Mouse (Mus musculus) forelimb bud, embryonic 11.5 days (tissue): ENCODE data around the gene Sirt3.
"Not testable (repeated sequence)": the region's sequence is repeated elsewhere in the genome, so short reads cannot be mapped to it uniquely, and the experiment has no call there.

Experiments
- DNase-seq: peaks from one replicate; pipeline ENCODE4 v3.0.0-alpha.2; 2012; ENCODE audit warnings: low read depth, low spot score

Gene Sirt3

GRCm38 (mm10) chr7:140897863-140898262, 15.8 kb upstream of the Sirt3 start:
- DNase-seq, result no peak

- DNase-seq, result no peak
These were observed 12.5 kb upstream of the Sirt3 start for GRCm38 (mm10) chr7:140894611-140895010.

GRCm38 (mm10) chr7:140894031-140894430, 11.9 kb upstream of the Sirt3 start:
- no peak for DNase-seq

- DNase-seq, result not testable (repeated sequence)
These were observed 8.5 kb upstream of the Sirt3 start for GRCm38 (mm10) chr7:140890636-140891035.

- no peak for DNase-seq
These were observed 327 bp upstream of the Sirt3 start for GRCm38 (mm10) chr7:140882469-140882803.

GRCm38 (mm10) chr7:140880865-140881515, 1.1 kb downstream of the Sirt3 start:
- no peak for DNase-seq

GRCm38 (mm10) chr7:140880419-140880818, 1.7 kb downstream of the Sirt3 start:
- no peak for DNase-seq

- no peak for DNase-seq
These were observed 2.8 kb downstream of the Sirt3 start for GRCm38 (mm10) chr7:140879355-140879754.

GRCm38 (mm10) chr7:140877364-140877763, 4.7 kb downstream of the Sirt3 start:
- DNase-seq, result no peak

- no peak for DNase-seq
These were observed 7.9 kb downstream of the Sirt3 start for GRCm38 (mm10) chr7:140874224-140874623.

GRCm38 (mm10) chr7:140864761-140865160, 17.3 kb downstream of the Sirt3 start:
- DNase-seq, result no peak

- DNase-seq, result no peak
These were observed 21.4 kb downstream of the Sirt3 start for GRCm38 (mm10) chr7:140860728-140861127.

- no peak for DNase-seq
These were observed 22.1 kb downstream of the Sirt3 start for GRCm38 (mm10) chr7:140859997-140860396.

GRCm38 (mm10) chr7:140858746-140859145, 23.4 kb downstream of the Sirt3 start:
- no peak for DNase-seq

GRCm38 (mm10) chr7:140857550-140858505, 24.3 kb downstream of the Sirt3 start, which contains the start of gene Bet1l:
Gene Bet1l, minus strand, starts transcription at chr7:140857577.
- no peak for DNase-seq

GRCm38 (mm10) chr7:140856785-140857549, 25.1 kb downstream of the Sirt3 start, which contains the start of gene Ric8a:
Gene Ric8a, plus strand, starts transcription at chr7:140856957.
- DNase-seq, result peak; percentile 66

GRCm38 (mm10) chr7:140855860-140856784, 26.0 kb downstream of the Sirt3 start, which contains the start of gene Gm45785:
Gene Gm45785, minus strand, starts transcription at chr7:140856331.
- DNase-seq, result peak; percentile 91

- DNase-seq, result no peak
These were observed 26.9 kb downstream of the Sirt3 start for GRCm38 (mm10) chr7:140855181-140855580.

GRCm38 (mm10) chr7:140854483-140854882, 27.6 kb downstream of the Sirt3 start:
- no peak for DNase-seq

- DNase-seq, result no peak
These were observed 28.7 kb downstream of the Sirt3 start for GRCm38 (mm10) chr7:140853386-140853785.

- no peak for DNase-seq
These were observed 30.2 kb downstream of the Sirt3 start for GRCm38 (mm10) chr7:140851916-140852315.
